Mouse (Mus musculus): ENCODE results near the gene Slc37a1.

DNA sequence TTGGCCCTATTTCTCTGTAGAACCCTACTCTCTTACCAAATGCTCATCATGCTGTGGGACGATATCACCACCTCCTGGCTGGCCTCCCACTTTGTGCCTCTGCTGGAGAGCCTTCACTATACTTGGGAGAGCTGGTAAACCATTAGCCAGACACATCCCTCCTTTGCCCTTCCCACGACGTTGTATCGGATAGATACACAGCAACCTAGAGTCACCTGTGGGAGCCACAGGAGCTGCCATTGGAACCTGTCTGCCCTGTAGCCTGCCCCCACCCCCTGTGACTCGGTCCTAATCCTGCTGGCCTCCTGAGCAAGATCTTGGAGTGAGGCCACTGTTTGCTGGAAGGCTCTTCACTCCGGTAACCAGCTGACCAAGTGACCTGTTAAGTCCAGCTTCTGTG is 96.7 kb downstream of the Slc37a1 start:
- TF ChIP-seq CTCF (IDR thresholded peaks at IDR 0.05; ENCODE audit: low read depth) = peak; percentile 44
- TF ChIP-seq EP300 (IDR thresholded peaks at IDR 0.05; ENCODE audit: low read depth) = no peak

All from liver, postnatal 0 days (tissue).